ENCODE assay signal across 19 mouse cellular contexts in the genomic region with DNA sequence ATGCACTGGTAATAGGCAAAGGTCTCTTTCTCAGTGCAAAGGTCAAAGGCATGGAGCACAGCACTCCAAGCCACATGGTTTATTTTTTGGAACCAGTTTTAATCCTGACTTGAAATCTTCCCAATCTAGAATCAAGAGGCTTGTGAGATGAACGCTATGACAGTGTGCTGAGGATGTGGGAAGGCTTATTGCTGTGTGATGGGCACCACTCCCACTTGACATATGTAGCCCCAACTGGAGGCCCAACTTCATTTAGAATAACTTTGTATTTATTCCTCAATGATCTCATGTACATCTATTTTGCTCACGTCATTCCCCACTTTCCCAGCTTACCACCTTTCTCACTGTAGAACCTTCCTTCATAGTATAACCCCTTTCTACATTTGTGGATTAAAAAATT.
DNase-seq lines count a peak whose midpoint lies in the region; ATAC-seq and TF ChIP-seq lines count a peak whose summit lies in the region.
"Had no signal": no experiment of that assay in that cellular context is flagged by ENCODE, and none has a peak within 500 bp of the region (broad histone marks: within the 10 kb centered on the region; RNA-seq: fewer than 3 reads in every experiment).

No protein-coding gene starts in this region.

- TF ChIP-seq CTCF in forebrain, postnatal 0 days (IDR thresholded peaks at IDR 0.05; ENCODE audit: low read depth), result no peak
- TF ChIP-seq CTCF in liver, adult 2 months (IDR thresholded peaks at IDR 0.05; ENCODE audit: low read depth, low read length), result no peak

- H3K9ac ChIP-seq in forebrain, postnatal 0 days, result no peak overlapping the region
- no peak overlapping the region for H3K9ac ChIP-seq in forebrain, embryonic 15.5 days (replicated peaks)
- no peak overlapping the region for H3K9ac ChIP-seq in liver, adult 2 months (ENCODE audit: low read depth, low read length)
- H3K9ac ChIP-seq in liver, embryonic 11.5 days (ENCODE audit: low read depth, low read length), result no peak overlapping the region
- H3K9ac ChIP-seq: embryonic facial prominence, embryonic 13.5 days; forebrain, embryonic 12.5 days; hindbrain, embryonic 13.5 days had no signal

- no peaks in the 10 kb centered on the region for H3K79me2 ChIP-seq in liver, adult 2 months (ENCODE audit: control insufficient read depth, insufficient read depth, low read length)

- peak; percentile 16 for DNase-seq in forebrain, postnatal 0 days
- peak; percentile 15 for DNase-seq in layer of hippocampus, adult 11-12 months (ENCODE audit: low spot score)
- DNase-seq in layer of hippocampus, adult 9-10 months (ENCODE audit: low spot score), result no peak
- DNase-seq in liver, adult 2 months (ENCODE audit: extremely low read depth, low read depth, low spot score), result peak; percentile 19
- no peak for DNase-seq in liver, embryonic 11.5 days (ENCODE audit: low spot score)
- DNase-seq in retina, embryonic 14.5 days (ENCODE audit: low spot score), result no peak
- DNase-seq: adrenal gland, postnatal 14 days; gastrocnemius, postnatal 10 days; heart, adult 18-20 months; heart, postnatal 10 days had no signal

- no peaks in the 10 kb centered on the region for H3K27me3 ChIP-seq in forebrain, postnatal 0 days (ENCODE audit: insufficient read depth, low read length)
- H3K27me3 ChIP-seq in forebrain, embryonic 15.5 days, result no peaks in the 10 kb centered on the region
- H3K27me3 ChIP-seq in liver, adult 2 months (ENCODE audit: control insufficient read depth, insufficient read depth, low read length), result no peaks in the 10 kb centered on the region
- no peaks in the 10 kb centered on the region for H3K27me3 ChIP-seq in liver, embryonic 11.5 days (replicated peaks; ENCODE audit: control insufficient read depth, insufficient read depth, low read length)
- H3K27me3 ChIP-seq: CH12.LX; embryonic facial prominence, embryonic 13.5 days; forebrain, embryonic 12.5 days; hindbrain, embryonic 13.5 days; Patski had no signal

- no peak overlapping the region for H3K4me3 ChIP-seq in forebrain, postnatal 0 days (ENCODE audit: low read depth, low read length)
- no peak overlapping the region for H3K4me3 ChIP-seq in forebrain, embryonic 15.5 days
- H3K4me3 ChIP-seq in liver, adult 2 months (ENCODE audit: insufficient read depth, low read depth, low read length), result no peak overlapping the region
- no peak overlapping the region for H3K4me3 ChIP-seq in liver, embryonic 11.5 days (ENCODE audit: low read depth, low read length)
- H3K4me3 ChIP-seq: embryonic facial prominence, embryonic 13.5 days; forebrain, embryonic 12.5 days; heart, embryonic 10.5 days; hindbrain, embryonic 13.5 days had no signal

- WGBS in forebrain, postnatal 0 days, result 68% methylated on average over 2 of the region's 2 CpGs
- WGBS in forebrain, embryonic 15.5 days, result 86% methylated on average over 2 of the region's 2 CpGs
- 92% methylated on average over 2 of the region's 2 CpGs for WGBS in liver, adult 2 months
- WGBS in liver, embryonic 11.5 days, result 96% methylated on average over 2 of the region's 2 CpGs

- ATAC-seq in forebrain, postnatal 0 days, result peak; percentile 67; the same call in 1 of the 2 replicates
- no peak for ATAC-seq in forebrain, embryonic 15.5 days (replicated peaks)
- no peak for ATAC-seq in liver, embryonic 11.5 days (replicated peaks; ENCODE audit: low FRiP score)
- ATAC-seq: activated CD4-positive, CD25-positive, alpha-beta regulatory T cell, adult 4 months; hindbrain, postnatal 0 days; Patski had no signal

- H3K4me1 ChIP-seq in forebrain, postnatal 0 days (ENCODE audit: insufficient read depth), result no peaks in the 10 kb centered on the region; the same call in 1 of the 2 replicates
- peaks cover 4% of the 10 kb centered on the region; the same call in 1 of the 2 replicates for H3K4me1 ChIP-seq in forebrain, embryonic 15.5 days
- H3K4me1 ChIP-seq in liver, adult 2 months (ENCODE audit: control insufficient read depth, insufficient read depth, low read length), result no peaks in the 10 kb centered on the region
- no peaks in the 10 kb centered on the region for H3K4me1 ChIP-seq in liver, embryonic 11.5 days (replicated peaks; ENCODE audit: control insufficient read depth, insufficient read depth, low read length)
- H3K4me1 ChIP-seq: embryonic facial prominence, embryonic 13.5 days; forebrain, embryonic 12.5 days; heart, embryonic 10.5 days; hindbrain, embryonic 13.5 days had no signal

- no peaks in the 10 kb centered on the region for H3K9me3 ChIP-seq in forebrain, postnatal 0 days (ENCODE audit: low read length)
- no peaks in the 10 kb centered on the region for H3K9me3 ChIP-seq in forebrain, embryonic 15.5 days
- no peaks in the 10 kb centered on the region for H3K9me3 ChIP-seq in liver, embryonic 11.5 days (ENCODE audit: control insufficient read depth, low read length)
- H3K9me3 ChIP-seq: embryonic facial prominence, embryonic 13.5 days; forebrain, embryonic 12.5 days; heart, embryonic 10.5 days; hindbrain, embryonic 13.5 days had no signal

- no peak for TF ChIP-seq POLR2A in liver, adult 2 months (IDR thresholded peaks at IDR 0.05; ENCODE audit: extremely low read depth, insufficient read depth, low read length)

- H3K4me2 ChIP-seq in forebrain, postnatal 0 days (ENCODE audit: low read depth), result no peak overlapping the region
- no peak overlapping the region for H3K4me2 ChIP-seq in forebrain, embryonic 15.5 days (replicated peaks)
- H3K4me2 ChIP-seq in liver, embryonic 11.5 days, result no peak overlapping the region
- H3K4me2 ChIP-seq: embryonic facial prominence, embryonic 13.5 days; forebrain, embryonic 12.5 days; hindbrain, embryonic 13.5 days had no signal

- H3K27ac ChIP-seq in forebrain, postnatal 0 days (ENCODE audit: low read depth, low read length), result no peak overlapping the region
- no peak overlapping the region for H3K27ac ChIP-seq in forebrain, embryonic 15.5 days (replicated peaks)
- H3K27ac ChIP-seq in liver, adult 2 months (replicated peaks; ENCODE audit: insufficient read depth, low read depth, low read length), result no peak overlapping the region
- H3K27ac ChIP-seq in liver, embryonic 11.5 days (ENCODE audit: low read depth, low read length), result no peak overlapping the region
- H3K27ac ChIP-seq: embryonic facial prominence, embryonic 13.5 days; forebrain, embryonic 12.5 days; heart, embryonic 10.5 days; hindbrain, embryonic 13.5 days; hindbrain, postnatal 0 days had no signal

- H3K36me3 ChIP-seq in forebrain, postnatal 0 days (ENCODE audit: insufficient read depth), result 0 out of 2 replicates have a peak, but pooled peaks cover 4% of the 10 kb centered on the region
- H3K36me3 ChIP-seq in forebrain, embryonic 15.5 days, result no peaks in the 10 kb centered on the region
- no peaks in the 10 kb centered on the region for H3K36me3 ChIP-seq in liver, adult 2 months (ENCODE audit: control insufficient read depth, insufficient read depth, low read length)
- no peaks in the 10 kb centered on the region for H3K36me3 ChIP-seq in liver, embryonic 11.5 days (ENCODE audit: control insufficient read depth, insufficient read depth, low read length)
- H3K36me3 ChIP-seq: embryonic facial prominence, embryonic 13.5 days; forebrain, embryonic 12.5 days; heart, embryonic 10.5 days; hindbrain, embryonic 13.5 days had no signal

Comparison
In these comparisons a context has a peak if more than half of its experiments do, and no peak if none do; other contexts are left out.
1. DNase-seq: peak in forebrain, postnatal 0 days (single experiment), layer of hippocampus, adult 11-12 months (single experiment) and liver, adult 2 months (single experiment); none in layer of hippocampus, adult 9-10 months (single experiment), liver, embryonic 11.5 days (single experiment) and retina, embryonic 14.5 days (single experiment).